Mouse (Mus musculus) A20 (cell line): ENCODE data around the gene 1810010D01Rik.

Experiments used
- DNase-seq: peaks from one replicate; pipeline ENCODE4 v3.0.0-alpha.2; 2011; ENCODE audit warnings: low read depth, low spot score

1810010D01Rik gene

DNA sequence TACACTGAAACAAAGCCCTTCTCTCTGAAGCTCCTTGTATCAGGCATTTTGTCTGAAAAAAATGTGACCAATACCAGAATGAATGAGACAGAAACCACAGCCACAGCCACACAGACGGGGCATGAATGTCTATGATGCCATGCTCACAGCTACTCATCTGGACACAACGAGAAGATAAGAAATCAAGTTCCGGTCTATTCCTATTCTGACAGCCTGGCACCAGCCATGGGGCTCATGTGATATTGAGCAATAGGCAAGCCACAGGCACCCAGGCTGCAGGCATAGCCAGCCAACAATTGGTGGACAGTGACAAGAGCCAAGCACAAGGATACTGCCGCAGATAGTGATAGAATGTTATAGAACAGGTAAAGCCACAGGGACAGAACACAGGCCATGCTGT lies 7.6 kb upstream of the 1810010D01Rik start:
- no peak for DNase-seq

GRCm38 (mm10) chr7:145211680-145212659 lies 4.1 kb upstream of the 1810010D01Rik start:
- DNase-seq: no peak

DNA sequence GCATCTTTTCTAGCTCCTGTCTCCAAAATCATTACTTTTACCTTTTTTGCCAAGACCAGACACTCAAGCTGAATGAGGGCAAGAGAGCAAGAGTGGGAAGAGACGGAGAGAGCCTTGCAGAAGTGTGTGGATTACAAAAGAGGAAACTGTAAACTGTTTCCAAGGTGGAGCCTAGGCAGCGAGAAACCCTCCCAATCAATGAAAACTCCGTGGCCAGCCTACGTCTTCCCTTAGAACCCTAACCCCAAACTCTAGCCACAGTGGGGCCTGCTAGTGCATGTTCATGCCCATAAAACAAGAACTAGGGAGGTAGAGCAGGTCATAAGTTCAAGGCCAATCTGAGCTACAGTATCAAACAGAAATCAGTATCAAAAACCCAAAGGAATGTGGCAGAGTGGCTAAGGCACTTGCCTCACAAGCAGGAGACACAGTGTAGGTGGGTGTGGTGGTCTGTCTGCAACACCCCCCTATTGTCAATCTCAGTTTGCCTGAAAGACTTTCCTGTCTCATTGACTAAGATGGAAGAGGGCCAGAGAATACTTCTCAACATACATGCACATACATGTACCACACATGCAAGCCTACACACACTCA lies 2.7 kb upstream of the 1810010D01Rik start:
- no peak for DNase-seq

DNA sequence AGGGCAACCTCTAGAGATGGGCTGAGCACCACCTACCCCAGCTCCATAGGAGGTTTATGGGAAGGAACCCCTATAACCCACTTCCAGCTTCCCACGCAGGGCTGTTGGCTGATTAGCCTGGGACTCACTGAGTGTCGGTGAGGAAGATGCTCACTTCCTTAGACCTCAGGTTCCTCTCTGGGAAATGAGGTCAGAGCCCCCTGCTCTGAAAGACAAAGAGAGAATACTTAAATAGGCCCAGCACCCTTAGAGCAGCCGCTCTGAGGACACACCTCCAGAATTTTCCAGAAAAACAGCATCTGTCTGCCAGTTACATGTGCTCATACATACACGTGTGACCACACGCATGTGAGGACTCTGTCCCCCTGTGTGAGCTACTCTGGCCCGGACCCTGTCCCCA lies 1.1 kb downstream of the 1810010D01Rik start:
- DNase-seq: no peak

GRCm38 (mm10) chr7:145206056-145206610 lies 1.8 kb downstream of the 1810010D01Rik start:
- DNase-seq: no peak

GRCm38 (mm10) chr7:145205363-145205902 lies 2.5 kb downstream of the 1810010D01Rik start:
- DNase-seq: no peak

DNA sequence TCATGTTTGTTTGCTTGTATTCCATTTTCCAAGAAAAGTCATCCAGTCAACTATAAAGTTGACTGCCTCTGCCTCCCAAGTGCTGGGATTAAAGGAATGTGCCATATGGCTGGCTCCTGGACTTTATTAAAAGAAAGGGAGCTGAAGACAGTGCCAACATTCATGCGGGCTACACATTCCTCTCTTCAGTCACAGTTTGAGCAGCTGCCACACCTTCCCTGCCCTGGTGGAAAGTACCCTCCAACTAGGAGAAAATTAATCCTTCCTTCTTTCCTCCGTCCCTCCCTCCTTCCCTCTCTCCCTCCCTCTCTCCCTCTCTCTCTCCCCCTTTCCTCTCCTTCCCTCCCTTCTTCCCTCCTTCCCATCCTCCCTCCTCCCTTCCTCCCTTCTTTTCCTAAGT lies 8.2 kb downstream of the 1810010D01Rik start:
- no peak for DNase-seq

- no peak for DNase-seq
These were observed 9.7 kb downstream of the 1810010D01Rik start for GRCm38 (mm10) chr7:145198223-145198714.

DNA sequence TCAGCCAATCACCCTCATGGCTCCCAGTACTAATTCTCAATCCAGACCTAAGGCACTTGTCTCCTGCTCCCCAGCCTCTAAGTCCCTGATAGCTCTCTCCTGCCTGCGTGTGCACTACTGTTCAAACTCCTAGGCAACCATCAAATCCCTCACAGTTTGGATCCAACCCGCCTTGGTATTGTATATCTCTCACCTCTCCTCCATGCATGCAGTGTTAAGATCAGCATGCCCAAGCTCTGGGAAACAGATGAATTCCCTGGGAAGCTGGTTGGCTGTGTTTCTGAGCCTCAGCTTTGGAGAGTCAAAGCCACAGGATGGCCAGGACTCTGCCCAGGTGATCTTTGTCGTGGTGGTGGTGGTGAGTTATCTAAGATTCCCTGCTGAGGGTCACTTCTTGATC lies 10.2 kb downstream of the 1810010D01Rik start:
- no peak for DNase-seq

- no peak for DNase-seq
These were observed 10.9 kb downstream of the 1810010D01Rik start for GRCm38 (mm10) chr7:145197042-145197441.

- no peak for DNase-seq
These were observed 11.6 kb downstream of the 1810010D01Rik start for GRCm38 (mm10) chr7:145196340-145196739.

DNA sequence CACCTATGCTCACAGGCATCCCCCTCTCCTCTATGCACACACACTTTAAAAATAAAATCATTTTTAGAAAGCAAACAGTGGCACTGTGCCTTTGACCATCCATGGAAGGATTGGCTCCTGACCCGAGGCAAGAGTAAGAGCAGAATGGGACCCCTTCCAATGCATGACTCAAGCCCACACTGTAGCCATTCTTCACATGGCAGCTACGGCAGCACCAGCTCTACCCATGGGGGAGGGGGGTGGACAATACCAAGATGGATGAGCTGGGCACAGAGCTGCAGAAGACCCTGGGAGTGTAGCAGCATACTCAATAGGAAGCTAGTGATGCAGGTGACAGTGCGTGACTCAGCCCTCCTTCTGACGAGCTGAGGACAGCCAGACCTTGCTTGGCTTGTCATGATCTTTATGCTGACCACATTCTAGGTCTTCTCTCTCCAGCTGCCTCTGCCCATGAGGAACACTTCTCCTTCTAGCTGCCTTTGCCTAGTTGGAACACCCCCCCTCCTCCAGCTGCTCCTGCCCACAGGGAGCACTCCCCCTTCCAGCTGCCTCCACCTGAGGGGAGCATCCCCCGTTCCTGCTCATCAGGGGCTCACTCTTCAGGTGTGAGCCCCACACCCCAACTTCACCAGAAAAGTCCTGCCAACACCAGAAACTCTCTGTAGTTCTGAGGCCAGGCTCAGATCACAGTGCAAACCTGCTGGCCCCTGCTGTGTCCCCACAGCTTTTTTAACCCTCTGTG lies 12.6 kb downstream of the 1810010D01Rik start:
- DNase-seq: no peak

GRCm38 (mm10) chr7:145194455-145195161 lies 13.3 kb downstream of the 1810010D01Rik start:
- DNase-seq: no peak

DNA sequence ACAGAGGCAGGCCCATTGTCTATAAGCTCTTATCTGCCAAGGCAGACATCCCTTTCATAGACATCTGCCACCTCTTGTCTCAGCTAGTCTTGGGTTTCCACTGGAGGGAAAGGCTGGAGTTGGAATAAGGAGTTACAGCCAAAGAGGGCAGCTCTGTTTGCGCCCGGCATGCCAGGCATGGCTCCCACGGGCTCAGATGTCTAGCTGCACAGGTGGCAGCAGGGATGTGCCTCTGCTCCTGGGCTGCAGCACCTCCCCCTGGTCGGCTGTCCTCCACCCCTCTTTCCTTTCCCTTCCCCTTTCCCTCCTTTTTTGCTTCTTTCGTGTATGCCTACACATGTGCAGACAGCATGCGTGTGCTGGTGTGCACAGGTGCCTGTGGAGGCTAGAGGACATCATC lies 15.1 kb downstream of the 1810010D01Rik start:
- DNase-seq: no peak

DNA sequence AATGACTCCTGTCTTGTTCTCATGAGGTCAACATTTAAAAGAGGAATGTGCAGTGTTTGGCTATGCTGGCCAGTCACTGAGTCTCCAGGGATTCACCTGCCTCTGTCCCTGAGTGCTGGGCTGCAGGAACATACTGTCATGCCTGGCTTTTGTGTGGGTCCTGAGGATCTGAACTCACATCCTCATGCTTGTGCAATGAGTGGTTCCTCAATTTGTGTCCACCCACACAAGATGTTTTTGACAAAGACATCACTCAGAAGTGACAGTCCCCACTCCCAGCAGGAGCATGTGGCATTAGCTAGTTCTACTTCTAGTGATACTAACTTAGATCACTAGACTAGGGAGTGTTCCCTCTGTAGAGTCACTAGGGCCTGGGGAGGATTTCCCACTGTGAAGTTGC lies 17.4 kb downstream of the 1810010D01Rik start:
- no peak for DNase-seq

- DNase-seq: no peak
These were observed 18.6 kb downstream of the 1810010D01Rik start for GRCm38 (mm10) chr7:145189342-145189741.

- DNase-seq: no peak
These were observed 20.1 kb downstream of the 1810010D01Rik start for GRCm38 (mm10) chr7:145187802-145188201.

- DNase-seq: no peak
These were observed 25.5 kb downstream of the 1810010D01Rik start for GRCm38 (mm10) chr7:145182388-145182787.

GRCm38 (mm10) chr7:145181376-145182034 lies 26.4 kb downstream of the 1810010D01Rik start:
- no peak for DNase-seq

DNA sequence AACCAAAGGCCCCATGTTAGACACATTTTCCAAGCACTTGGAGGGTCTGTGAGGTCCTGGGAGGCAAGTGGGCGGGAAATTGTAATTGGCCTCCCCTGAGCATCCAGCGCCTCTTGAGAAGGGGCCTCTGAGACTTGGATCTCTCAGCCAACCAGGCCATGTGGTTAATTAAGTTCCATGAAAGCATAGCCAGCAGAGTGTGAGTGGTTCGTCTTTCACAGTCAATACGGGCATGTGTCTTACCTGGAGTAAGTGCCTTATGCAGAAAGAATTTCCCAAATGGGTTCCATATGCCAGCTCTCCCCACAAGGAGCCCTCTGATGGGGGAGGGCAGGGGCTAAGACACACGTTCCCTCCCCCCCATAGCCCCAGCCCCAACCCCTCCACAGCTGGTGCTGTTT lies 28.2 kb downstream of the 1810010D01Rik start:
- no peak for DNase-seq
